Mouse (Mus musculus): Measurements from ENCODE around the gene Hlcs.
A peak's percentile ranks its signal among the peaks of the same experiment; 100 is the strongest.

Gene Hlcs

GRCm38 (mm10) chr16:94114693-94115092 is 198.7 kb downstream of the Hlcs start:
- DNase-seq (ENCODE audit: extremely low read depth, insufficient read length, low spot score), result peak; percentile 41

GRCm38 (mm10) chr16:94113160-94113559 is 200.2 kb downstream of the Hlcs start:
- DNase-seq (ENCODE audit: extremely low read depth, insufficient read length, low spot score), result no peak

GRCm38 (mm10) chr16:94097724-94098455 is 215.5 kb downstream of the Hlcs start:
- no peak for DNase-seq (ENCODE audit: extremely low read depth, insufficient read length, low spot score)

GRCm38 (mm10) chr16:94096479-94096878 is 216.9 kb downstream of the Hlcs start:
- DNase-seq (ENCODE audit: extremely low read depth, insufficient read length, low spot score), result no peak

GRCm38 (mm10) chr16:94095109-94095822 is 218.1 kb downstream of the Hlcs start:
- no peak for DNase-seq (ENCODE audit: extremely low read depth, insufficient read length, low spot score)

GRCm38 (mm10) chr16:94094251-94095108 is 218.9 kb downstream of the Hlcs start:
- no peak for DNase-seq (ENCODE audit: extremely low read depth, insufficient read length, low spot score)

GRCm38 (mm10) chr16:94093151-94093863 is 220.1 kb downstream of the Hlcs start:
- DNase-seq (ENCODE audit: extremely low read depth, insufficient read length, low spot score), result no peak

- DNase-seq (ENCODE audit: extremely low read depth, insufficient read length, low spot score), result no peak
Observed at GRCm38 (mm10) chr16:94092511-94093150, 220.7 kb downstream of the Hlcs start.

GRCm38 (mm10) chr16:94088819-94089692 is 224.3 kb downstream of the Hlcs start:
- no peak for DNase-seq (ENCODE audit: extremely low read depth, insufficient read length, low spot score)

- no peak for DNase-seq (ENCODE audit: extremely low read depth, insufficient read length, low spot score)
Observed at GRCm38 (mm10) chr16:94088226-94088748, 225.1 kb downstream of the Hlcs start.

- no peak for DNase-seq (ENCODE audit: extremely low read depth, insufficient read length, low spot score)
Observed at GRCm38 (mm10) chr16:94087570-94088225, 225.7 kb downstream of the Hlcs start.

- DNase-seq (ENCODE audit: extremely low read depth, insufficient read length, low spot score), result no peak
Observed at GRCm38 (mm10) chr16:94086701-94087569, 226.4 kb downstream of the Hlcs start.

GRCm38 (mm10) chr16:94085603-94086285 is 227.6 kb downstream of the Hlcs start:
- no peak for DNase-seq (ENCODE audit: extremely low read depth, insufficient read length, low spot score)

GRCm38 (mm10) chr16:94084711-94085602 is 228.4 kb downstream of the Hlcs start, which contains the start of gene Sim2:
Sim2 (plus strand) TSS chr16:94084931.
- DNase-seq (ENCODE audit: extremely low read depth, insufficient read length, low spot score), result no peak

GRCm38 (mm10) chr16:94083848-94084525 is 229.4 kb downstream of the Hlcs start:
- no peak for DNase-seq (ENCODE audit: extremely low read depth, insufficient read length, low spot score)
